Mouse (Mus musculus): ENCODE data around the gene Clstn1.

Gene Clstn1

GRCm38 (mm10) chr4:149567432-149568026, 18.7 kb upstream of the Clstn1 start:
- DNase-seq = peak; percentile 62 to 76

- DNase-seq = peak in 1 of 2 experiments; percentile 4
Observed at GRCm38 (mm10) chr4:149568622-149569021, 17.6 kb upstream of the Clstn1 start.

GRCm38 (mm10) chr4:149569781-149570497, 16.3 kb upstream of the Clstn1 start:
- no peak for DNase-seq

- no peak for DNase-seq
Observed at GRCm38 (mm10) chr4:149570498-149570863, 15.8 kb upstream of the Clstn1 start.

- DNase-seq = no peak
Observed at GRCm38 (mm10) chr4:149571209-149571608, 15.1 kb upstream of the Clstn1 start.

- DNase-seq = peak; percentile 76 to 86
Observed at GRCm38 (mm10) chr4:149571651-149572149, 14.6 kb upstream of the Clstn1 start.

GRCm38 (mm10) chr4:149572446-149572845, 13.8 kb upstream of the Clstn1 start:
- no peak for DNase-seq

- no peak for DNase-seq
Observed at GRCm38 (mm10) chr4:149572851-149573250, 13.4 kb upstream of the Clstn1 start.

GRCm38 (mm10) chr4:149574391-149574821, 11.9 kb upstream of the Clstn1 start:
- no peak for DNase-seq

GRCm38 (mm10) chr4:149576061-149576460, 10.2 kb upstream of the Clstn1 start:
- no peak for DNase-seq

- DNase-seq = no peak
Observed at GRCm38 (mm10) chr4:149576993-149577548, 9.2 kb upstream of the Clstn1 start.

GRCm38 (mm10) chr4:149578085-149578681, 8.1 kb upstream of the Clstn1 start:
- no peak for DNase-seq

GRCm38 (mm10) chr4:149578831-149579230, 7.4 kb upstream of the Clstn1 start:
- no peak for DNase-seq

GRCm38 (mm10) chr4:149585236-149585635, 1.0 kb upstream of the Clstn1 start:
- no peak for DNase-seq

- DNase-seq = peak; percentile 51 to 66
Observed at GRCm38 (mm10) chr4:149586783-149587595, 721 bp downstream of the Clstn1 start.

- peak in 1 of 2 experiments; percentile 36 for DNase-seq
Observed at GRCm38 (mm10) chr4:149587596-149588168, 1.4 kb downstream of the Clstn1 start.

- DNase-seq = no peak
Observed at GRCm38 (mm10) chr4:149590200-149590599, 3.9 kb downstream of the Clstn1 start.

- DNase-seq = peak; percentile 47 to 58
Observed at GRCm38 (mm10) chr4:149591486-149591885, 5.2 kb downstream of the Clstn1 start.

- no peak for DNase-seq
Observed at GRCm38 (mm10) chr4:149594913-149595581, 8.8 kb downstream of the Clstn1 start.

GRCm38 (mm10) chr4:149597641-149598208, 11.5 kb downstream of the Clstn1 start:
- no peak for DNase-seq

- no peak for DNase-seq
Observed at GRCm38 (mm10) chr4:149599549-149599948, 13.3 kb downstream of the Clstn1 start.
